Mouse (Mus musculus) layer of hippocampus, adult 11-12 months (tissue): ENCODE data around the gene Mad2l2.

Source experiments
- DNase-seq: peaks from one replicate; pipeline ENCODE4 v3.0.0; 2022; ENCODE audit warnings: low spot score

Gene Mad2l2

GRCm38 (mm10) chr4:148130133-148130532, at the start of gene Mad2l2:
TSS of gene Mad2l2 (plus strand) at chr4:148130384.
- no peak for DNase-seq

GRCm38 (mm10) chr4:148080597-148080973, 49.6 kb upstream of the Mad2l2 start:
- DNase-seq = no peak

DNA sequence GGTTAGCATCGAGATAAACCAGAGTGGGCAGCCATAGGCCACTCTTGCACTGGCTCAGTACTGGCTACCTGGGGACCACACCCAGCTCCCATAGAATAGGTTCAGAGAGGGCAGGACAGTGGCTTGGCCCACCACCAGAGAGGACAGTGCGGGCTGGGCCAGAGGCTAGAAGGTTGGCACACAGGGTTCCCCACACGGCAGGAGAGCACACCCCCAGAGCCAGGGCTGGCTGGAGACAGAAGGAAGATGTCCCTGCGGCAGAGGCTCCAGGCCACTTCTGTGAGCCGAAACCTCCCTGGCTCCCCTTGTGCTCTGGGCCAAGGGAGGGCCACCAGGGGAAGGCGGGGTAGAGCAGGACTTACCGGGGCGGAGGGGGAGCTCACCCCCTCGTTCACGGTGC, 49.0 kb upstream of the Mad2l2 start:
- no peak for DNase-seq

GRCm38 (mm10) chr4:148082257-148083044, 47.7 kb upstream of the Mad2l2 start:
- peak; percentile 53 for DNase-seq

- no peak for DNase-seq
Observed at GRCm38 (mm10) chr4:148083176-148083899, 46.8 kb upstream of the Mad2l2 start.

- no peak for DNase-seq
Observed at GRCm38 (mm10) chr4:148084261-148084714, 45.9 kb upstream of the Mad2l2 start.

- DNase-seq = no peak
Observed at GRCm38 (mm10) chr4:148085131-148085906, 44.9 kb upstream of the Mad2l2 start.

- DNase-seq = no peak
Observed at GRCm38 (mm10) chr4:148085907-148086305, 44.3 kb upstream of the Mad2l2 start.

GRCm38 (mm10) chr4:148087091-148087906, 42.9 kb upstream of the Mad2l2 start:
- no peak for DNase-seq

GRCm38 (mm10) chr4:148087907-148088527, 42.2 kb upstream of the Mad2l2 start, which contains the start of gene Agtrap:
TSS of gene Agtrap (minus strand) at chr4:148088031.
- DNase-seq = peak; percentile 95

GRCm38 (mm10) chr4:148089166-148089565, 41.0 kb upstream of the Mad2l2 start:
- DNase-seq = no peak

GRCm38 (mm10) chr4:148091181-148091580, 39.0 kb upstream of the Mad2l2 start:
- no peak for DNase-seq

GRCm38 (mm10) chr4:148092551-148093271, 37.5 kb upstream of the Mad2l2 start:
- no peak for DNase-seq

GRCm38 (mm10) chr4:148094161-148094560, 36.0 kb upstream of the Mad2l2 start:
- no peak for DNase-seq

- DNase-seq = no peak
Observed at GRCm38 (mm10) chr4:148095081-148095480, 35.1 kb upstream of the Mad2l2 start.

DNA sequence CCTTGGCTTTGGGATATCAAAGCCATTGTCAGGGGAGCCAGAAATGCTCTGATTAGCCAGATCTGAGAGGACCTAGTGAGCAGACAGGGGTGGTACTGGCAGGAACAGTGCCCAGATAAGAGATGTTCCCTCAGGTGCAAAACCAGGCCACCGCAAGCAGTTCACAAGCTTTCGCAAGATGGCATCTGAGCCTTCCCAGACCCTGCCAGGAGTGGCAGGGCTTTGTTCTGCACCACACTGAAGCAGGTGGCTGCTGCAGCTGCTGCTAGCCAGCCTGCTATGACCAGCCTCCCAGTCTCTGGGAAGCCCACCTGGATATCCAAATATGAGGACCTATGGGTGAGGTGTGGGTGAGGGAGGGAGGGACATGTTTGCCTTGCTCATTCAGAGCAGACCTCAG, 32.2 kb upstream of the Mad2l2 start:
- no peak for DNase-seq

- no peak for DNase-seq
Observed at GRCm38 (mm10) chr4:148098666-148099065, 31.5 kb upstream of the Mad2l2 start.

DNA sequence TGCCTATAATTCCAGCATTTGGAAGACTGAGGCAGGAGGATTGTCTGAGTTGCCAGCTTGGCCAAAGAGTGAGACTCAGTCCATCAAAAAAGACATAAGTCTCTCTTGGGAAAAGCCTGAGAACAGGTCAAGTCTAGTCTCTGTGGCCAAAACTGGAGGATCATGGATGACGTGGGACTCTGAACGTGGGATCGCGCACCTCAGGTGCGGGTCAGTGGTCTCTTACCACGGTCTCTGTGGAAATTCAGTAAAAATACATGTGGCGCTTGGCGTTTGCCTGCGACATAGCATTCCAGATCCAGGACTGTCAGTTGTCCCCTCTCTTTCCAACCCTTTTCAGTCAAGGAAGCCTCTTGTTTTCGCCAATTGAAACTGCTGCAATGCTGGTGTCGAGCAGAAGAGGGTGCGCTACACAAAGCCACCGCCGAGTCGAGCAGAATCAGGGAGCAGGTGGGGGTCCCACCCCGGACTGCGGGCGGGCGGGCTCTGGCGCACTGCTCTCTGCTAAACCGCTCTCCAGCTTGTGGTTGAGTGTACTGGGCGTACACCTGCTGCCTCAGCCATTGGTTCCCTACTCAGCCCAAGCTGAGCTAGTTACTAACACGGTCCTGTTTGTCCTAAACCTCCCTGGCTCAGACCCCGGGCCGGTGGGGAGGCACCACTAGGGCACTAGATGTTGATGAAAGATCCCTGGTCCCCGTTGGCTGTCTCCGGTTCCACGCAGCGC, 28.2 kb upstream of the Mad2l2 start:
- peak; percentile 76 for DNase-seq

- no peak for DNase-seq
Observed at GRCm38 (mm10) chr4:148104146-148104545, 26.0 kb upstream of the Mad2l2 start.
